Mouse (Mus musculus): ENCODE results near the gene Ctsm.
"Not testable (repeated sequence)": the region's sequence is repeated elsewhere in the genome, so short reads cannot be mapped to it uniquely, and the experiment has no call there.

Ctsm gene

GRCm38 (mm10) chr13:61541631-61542030, at the start of gene Ctsm:
TSS of gene Ctsm (minus strand) at chr13:61541839.
- no peak for DNase-seq

GRCm38 (mm10) chr13:61570027-61570426, 28.4 kb upstream of the Ctsm start, which contains the start of gene Cts3:
TSS of gene Cts3 (minus strand) at chr13:61570127.
- DNase-seq, result no peak

DNA sequence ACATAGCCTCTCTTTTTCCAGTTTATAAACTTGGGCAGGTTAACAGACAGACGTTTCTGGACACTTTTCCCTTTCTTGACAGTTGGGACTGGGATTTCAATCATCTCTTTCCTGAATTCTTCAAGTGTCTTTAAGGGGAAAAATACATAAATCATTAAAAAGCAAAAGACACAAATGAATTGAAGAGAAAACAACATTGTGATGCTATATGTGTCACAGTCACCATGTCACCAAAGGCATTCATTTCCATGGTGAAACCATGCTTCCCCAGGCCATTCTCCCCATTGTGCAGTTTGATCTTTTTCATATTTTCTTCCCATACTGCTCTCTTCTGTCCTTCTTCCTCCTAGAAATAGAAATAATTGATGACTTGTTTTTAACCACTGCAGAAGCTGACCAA, 26.4 kb upstream of the Ctsm start, which contains the start of gene Gm49352:
TSS of gene Gm49352 (minus strand) at position 101 of the 400 bp plus-strand sequence.
- not testable (repeated sequence) for DNase-seq

Measured in right cerebral cortex, adult 18-20 months (tissue).